Mouse (Mus musculus) heart, adult 9 months (tissue): ENCODE results near the gene Zc3h12c.

Experiments used
- DNase-seq, 2 experiments: peaks; one replicate each; pipeline ENCODE4 v3.0.0; 2022; ENCODE audit warnings: low spot score in 2 of 2

Zc3h12c gene

DNA sequence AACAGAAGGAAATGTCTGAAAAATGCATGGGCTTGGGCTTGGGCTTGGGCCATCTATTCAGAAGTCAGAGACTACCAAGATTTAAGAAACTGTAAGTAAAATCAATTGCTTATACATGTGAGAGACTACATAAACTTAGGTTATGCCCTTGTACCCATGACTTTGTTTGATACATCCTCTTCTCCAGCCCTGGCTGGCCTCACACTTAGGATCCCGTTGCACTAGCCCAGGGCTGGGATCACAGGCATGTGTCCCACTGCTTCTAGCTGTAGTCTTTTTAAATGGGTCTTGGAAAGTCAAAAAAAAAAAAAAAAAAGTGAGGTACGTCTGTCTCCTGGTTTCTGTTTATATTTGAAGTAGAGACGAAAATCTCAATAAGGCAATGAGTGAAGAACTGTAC is 1.3 kb downstream of the Zc3h12c start:
- no peak for DNase-seq

DNA sequence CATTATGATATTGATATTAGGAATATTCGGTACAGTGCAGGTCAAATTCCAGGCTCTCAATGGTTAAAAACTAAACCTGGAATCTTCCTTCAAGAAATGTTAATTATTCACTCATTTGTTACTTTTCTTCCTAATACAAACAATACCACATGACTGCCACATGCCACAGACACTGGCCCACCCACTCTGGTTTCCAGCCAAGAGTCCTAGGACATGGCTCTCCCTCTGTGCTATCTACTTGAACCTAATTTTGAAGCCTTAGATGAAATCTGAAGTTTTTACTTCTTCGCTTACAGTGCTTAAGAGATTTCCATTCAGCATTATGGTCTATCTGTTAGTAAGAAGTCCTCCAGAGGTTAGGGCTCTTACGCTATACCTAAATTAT is 2.7 kb downstream of the Zc3h12c start:
- no peak for DNase-seq

DNA sequence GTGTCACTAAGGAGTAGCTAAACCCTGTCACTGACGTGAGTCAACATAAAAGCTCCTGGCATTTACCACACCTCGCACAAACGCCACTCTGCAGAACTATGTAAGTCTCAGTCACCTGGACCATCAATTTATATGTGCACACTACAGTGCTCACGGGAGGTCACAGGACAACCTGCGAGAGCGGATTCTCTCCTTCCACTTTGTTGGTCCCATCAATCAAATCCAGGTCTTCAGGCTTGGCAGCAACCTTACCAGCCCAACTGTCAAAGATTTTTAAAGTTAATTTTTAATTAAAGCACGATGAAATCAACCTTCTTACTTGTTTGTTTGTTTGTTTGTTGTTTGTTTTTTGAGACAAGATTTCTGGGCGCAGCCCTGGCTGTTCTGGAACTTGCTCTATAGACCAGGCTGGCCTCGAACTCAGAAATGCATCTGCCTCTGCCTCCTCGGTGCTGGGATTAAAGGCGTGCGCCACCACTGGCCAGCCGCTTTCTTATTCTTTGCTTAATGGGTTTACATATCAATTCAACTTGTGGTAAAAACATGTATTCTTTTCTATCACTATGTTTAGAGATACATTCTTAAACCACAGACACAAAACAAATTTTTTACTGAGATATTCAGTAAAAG is 3.2 kb downstream of the Zc3h12c start:
- DNase-seq = no peak

DNA sequence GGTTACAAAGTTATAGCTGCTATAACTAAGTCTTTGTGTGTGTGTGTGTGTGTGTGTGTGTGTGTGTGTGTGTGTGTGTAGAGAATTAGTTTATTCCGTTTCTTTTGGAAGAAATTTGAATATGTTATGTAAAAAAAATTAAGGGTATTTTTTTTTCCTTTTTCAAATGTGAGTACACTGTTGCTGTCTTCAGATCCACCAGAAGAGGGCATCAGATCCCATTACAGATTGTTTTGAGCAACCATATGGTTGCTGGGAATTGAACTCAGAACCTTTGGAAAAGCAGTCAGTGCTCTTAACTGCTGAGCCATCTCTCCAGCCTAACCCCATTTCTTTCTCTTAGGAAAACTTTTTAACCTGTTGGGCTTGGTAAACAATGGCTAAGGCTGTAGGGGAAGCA is 7.9 kb downstream of the Zc3h12c start:
- DNase-seq = no peak

DNA sequence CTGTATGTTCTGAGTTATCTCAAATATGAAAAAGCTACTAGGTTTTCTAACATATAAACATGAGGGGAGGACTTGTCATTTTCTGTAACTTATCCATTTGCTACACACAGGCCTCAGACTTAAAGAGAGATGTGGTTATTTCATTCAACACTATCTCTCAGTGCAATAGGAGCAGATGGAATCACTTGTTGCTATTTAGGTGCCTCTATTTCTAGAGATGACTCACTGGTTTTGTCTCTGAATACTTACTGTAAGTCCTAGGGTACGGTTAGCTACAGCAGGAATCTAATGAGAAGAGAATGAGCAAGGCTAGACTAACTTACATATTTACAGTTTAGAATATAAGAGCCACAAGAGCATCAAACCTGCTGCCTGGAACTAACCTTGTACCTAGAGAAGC is 9.8 kb downstream of the Zc3h12c start:
- no peak for DNase-seq

DNA sequence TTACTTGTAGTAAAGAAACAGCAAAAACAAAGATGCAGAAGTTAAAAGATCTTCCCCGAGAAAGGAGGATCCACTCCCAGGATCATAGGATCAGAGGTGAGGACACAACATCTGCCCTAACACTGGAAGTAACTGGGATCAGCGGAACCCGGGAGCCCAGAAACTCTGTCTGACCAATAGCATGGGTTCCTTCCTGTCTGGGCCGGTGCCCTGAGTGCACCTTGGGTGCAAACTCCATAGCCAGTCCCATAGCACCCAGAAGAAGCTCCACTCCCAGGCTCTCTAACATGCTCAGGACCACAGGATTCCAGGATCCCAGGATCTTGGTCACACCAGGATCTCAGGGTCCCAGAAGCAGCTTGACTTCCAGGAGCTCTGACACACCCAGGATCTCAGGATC is 13.0 kb downstream of the Zc3h12c start:
- no peak for DNase-seq

DNA sequence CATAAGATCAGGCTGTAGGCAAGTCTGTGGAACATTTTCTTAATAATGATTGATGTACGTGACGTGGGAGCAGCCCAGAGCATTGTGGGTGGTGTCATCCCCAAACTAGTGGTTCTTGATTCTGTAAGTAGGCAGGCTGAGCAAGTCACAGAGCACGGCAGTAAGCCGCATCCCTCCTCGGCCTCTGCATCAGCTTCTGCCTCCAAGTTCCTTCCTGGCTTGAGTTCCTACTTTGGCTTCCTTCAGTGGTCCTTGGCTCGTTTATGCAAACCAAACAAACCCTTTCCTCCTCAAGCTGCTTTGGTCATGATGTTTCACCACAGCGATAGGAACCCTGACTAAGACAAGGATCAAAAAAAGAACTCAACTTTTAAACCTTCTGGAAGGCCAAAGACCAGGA is 14.1 kb downstream of the Zc3h12c start:
- DNase-seq = peak; percentile 27 to 28

DNA sequence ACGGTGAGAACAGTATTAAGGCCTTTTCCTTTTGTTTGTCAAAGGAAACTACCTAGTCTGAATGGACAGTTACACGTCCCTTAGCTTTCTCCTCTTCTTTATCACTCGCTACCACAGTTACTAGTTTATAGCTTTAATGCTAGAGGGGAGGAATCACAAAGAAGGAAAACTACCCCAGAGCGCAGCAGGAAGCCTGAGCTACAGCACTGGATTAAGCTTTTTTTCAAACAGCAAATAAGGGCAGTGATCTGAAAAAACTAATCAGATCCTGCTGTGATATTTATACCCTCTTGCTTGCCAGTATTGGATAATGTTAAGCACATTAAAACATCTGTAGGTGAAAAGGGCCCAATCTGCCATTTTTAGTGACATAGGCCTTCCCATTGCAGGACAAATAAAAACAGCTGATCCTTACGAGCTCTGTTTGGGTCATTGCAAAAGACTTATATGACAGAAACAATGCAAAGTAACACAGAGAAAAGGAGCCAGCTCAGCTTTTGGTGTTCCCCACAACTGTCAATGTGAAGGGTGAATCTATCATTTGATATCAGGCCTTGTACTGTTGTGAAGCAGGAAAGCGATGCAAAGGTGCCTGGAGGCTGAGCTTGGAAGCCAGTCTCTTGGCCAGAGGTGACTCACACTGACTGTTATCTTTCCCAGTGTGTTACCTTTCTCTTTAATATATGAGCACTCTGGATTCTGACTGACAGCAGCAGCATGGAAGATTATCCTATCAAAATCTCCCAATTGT is 16.1 kb downstream of the Zc3h12c start:
- no peak for DNase-seq

DNA sequence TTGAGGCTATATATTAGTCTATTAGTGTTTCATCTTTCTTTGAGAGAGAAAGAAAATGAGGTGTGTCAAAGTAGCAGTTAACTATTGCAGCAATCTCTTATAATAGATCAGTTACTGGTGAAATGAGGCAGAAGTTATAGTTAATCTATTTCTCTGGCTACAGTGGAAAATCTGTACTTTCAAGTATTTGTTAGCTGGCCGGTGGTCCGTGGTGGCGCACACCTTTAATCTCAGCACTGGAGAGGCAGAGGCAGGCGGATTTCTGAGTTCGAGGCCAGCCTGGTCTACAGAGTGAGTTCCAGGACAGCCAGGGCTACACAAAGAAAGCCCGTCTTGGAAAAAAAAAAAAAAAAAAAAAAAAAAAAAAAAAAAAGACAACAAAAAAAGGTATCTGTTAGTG is 18.6 kb downstream of the Zc3h12c start:
- no peak for DNase-seq

DNA sequence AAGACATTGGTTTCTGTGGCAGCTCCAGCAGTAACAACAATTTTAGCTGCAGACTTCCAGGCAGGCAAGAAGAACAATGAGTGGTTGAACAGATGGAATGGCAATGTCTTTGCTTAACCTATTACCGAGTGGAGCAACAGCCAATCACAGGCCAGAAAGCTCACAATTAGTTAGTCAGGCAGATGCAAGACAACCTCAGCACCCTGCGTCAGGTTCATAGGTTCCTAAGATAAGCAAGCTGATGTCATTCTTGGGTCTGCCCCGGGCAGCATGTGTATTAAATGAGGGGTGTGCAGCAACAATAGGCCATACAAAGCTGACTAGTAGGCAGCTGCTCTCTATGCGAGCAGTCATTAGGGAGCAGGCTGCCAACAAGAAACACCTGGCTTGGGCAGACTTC is 19.1 kb downstream of the Zc3h12c start:
- peak; percentile 33 to 66 for DNase-seq

DNA sequence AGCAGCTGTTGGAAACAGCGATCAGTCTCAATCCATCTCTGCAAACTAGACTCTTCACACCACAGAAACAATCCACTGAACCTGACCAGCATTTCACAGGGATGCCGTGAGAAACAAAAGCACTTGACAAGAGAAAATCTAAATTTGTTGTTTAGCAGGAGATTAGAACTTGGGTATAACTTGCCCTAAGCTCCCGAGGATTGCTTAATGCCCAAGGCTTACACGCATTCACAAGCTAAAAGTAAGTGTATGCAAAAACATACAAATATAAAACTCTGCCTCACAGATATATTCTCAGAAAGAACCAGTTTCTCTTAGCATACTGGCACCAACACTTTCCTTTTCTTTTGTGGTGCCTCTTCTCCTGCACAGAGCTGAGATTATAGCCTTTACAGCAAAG is 19.5 kb downstream of the Zc3h12c start:
- no peak for DNase-seq

DNA sequence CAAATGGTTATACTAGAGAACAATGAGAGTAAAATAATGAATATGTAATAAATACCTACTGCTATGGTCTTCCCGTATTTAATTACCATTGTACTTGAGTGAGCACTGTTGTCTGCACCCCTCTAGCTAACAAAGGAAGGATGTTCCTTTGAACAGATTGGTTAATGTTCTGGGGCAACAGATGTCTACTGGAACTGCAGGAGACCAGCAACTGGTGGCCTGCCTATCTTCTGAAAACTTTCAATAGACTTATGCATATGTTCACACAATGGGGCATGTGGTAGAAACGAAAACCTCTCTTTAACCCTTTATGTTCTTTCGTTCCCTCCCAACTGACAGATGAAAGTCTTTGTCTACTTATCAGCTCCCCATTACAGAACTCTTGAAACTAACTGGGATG is 20.1 kb downstream of the Zc3h12c start:
- no peak for DNase-seq

DNA sequence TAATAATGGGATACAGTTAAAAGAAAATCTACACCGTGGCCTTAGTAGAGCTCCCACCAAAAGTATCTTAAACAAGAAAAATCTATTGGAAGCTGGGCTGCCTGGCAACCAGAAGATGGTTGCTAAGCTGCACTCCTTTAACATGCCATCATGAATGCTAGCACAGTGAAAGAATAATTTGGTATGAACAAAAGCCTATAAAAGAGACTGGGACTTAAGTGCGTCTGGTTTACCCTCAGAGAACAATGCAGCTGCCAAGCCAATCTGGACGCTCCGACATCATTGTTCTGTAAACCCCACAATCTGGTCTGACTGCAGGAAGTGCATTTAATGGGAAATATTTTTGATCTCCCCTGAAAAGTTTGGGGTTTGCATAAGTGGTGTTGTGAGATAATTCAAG is 22.1 kb downstream of the Zc3h12c start:
- DNase-seq = no peak

DNA sequence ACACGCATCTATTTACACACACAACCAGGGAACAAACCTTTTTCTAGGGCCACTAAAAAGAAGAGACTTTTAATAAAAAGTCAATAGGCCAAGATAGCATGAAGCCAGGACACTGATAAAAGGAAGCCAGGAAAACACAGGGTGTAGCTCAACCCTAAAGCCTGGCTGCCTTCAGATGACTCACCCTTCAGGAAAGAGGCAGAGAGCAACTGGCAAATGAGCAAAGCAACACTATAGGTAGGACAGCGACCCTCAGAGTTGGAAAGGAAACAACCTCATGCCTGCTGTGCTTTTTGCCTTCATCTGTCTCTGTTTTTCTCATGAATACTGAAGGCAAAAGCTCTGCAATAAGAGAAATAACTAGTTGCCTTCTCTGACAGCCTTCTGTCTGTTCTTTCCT is 35.6 kb downstream of the Zc3h12c start:
- DNase-seq = no peak

DNA sequence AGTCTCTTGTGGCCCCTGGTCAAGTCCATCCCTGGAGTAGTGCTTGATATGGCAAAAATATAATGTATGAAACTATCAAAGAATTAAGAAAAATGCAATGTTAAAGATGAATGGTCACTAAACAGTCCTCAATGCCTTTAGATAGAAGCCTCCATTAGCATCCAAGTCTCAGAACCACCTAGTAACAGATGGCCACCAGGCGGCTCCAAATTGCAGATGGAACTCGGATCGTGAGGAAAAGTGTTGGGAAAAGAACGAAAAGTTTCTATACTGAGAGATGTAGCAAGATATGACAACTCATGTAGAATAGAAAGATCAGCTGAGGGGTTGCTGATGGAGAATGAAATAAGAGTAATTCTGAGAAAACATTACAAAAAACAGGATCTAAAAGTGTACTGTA is 38.0 kb downstream of the Zc3h12c start:
- no peak for DNase-seq

DNA sequence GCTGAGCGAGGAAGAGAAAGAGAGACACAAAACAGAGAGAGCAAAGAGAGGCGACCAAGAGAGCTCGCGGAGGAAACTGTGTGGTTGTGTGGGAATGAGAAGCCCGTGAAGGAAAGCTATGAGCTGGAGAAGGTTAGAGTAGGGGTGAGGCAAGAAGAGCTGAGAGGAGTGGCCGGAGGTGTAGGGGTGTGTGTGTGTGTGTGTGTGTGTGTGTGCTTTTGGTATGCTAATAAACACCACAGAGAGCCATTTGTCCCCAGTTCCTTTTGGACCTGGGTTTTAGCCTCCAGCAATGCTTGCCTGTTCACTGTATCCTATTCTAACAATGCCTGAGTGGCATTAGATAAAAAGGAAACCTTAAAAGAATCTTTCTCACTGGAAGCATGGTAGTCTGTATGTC is 43.1 kb downstream of the Zc3h12c start:
- no peak for DNase-seq

DNA sequence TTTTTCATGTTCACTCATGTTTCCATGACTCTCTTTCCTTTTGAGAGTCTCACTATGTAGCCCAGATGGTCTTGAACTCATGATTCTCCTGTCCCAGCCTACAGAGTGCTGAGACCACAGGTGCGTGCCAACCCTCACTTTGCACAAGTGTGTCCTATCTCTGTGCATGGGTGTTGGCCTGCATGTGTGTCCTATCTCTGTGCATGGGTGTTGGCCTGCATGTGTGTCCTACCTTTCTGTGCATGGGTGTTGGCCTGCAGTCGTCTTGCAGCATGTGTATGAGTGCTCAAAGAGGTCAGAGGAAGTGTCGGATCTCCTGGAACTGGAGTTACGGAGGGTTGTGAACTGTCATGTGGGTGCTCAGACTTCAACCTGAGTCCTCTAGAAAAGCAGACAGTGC is 49.2 kb downstream of the Zc3h12c start:
- DNase-seq = no peak

DNA sequence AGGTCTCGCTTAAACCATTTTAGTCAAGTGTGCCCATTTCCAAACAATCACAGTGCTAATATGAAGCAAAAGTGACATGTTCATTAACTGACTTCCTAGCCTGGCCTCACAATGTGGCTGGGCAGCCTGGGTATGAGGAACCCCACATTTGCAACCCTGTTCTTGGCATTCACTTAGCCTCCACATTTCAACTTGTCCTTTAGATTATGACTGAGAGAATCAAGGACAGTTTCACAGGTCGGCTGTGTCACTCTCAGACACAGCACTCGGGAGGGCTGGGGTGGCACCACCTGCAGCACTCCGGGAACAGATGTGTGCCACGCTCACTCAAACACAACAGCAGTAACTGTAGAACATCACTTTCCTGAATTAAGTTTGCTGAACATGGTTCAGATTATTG is 55.3 kb downstream of the Zc3h12c start:
- no peak for DNase-seq

DNA sequence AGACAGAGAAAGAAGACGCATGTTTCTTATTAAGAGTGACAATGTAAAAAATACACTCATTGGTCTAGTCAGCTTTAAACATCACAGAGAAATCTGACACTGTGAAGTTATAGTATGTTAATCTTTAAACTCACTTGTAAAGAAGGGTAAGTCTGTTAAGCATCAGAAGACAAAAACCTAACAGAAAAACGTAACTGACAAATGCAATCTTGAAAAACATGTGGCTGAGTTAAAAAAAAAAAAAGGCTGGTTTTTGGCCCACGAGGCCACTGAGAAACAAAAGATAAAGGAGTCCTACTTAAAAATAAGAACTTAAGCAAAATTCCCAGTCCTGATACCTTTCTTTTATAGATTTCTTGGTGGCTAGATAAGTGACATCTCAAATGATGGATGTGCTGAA is 57.6 kb downstream of the Zc3h12c start:
- no peak for DNase-seq

DNA sequence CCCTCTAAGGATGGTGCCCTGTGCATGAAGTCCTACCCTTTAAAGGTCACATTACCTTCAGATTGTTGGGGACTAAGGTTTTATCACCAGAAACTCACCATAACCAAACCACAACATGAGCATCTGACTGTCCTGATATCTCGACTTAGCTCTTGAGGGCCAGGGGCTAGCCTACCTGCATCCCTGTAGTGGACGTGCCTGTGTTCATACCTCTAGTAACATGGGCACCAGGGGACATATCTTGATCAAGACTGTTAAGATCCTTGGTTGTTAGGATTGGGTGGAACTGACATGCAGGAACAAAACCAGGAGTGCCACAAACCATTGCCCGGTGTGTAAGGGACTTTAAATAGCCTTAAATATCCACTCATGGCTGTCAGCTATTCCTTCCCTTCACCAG is 61.2 kb downstream of the Zc3h12c start:
- DNase-seq = no peak

DNA sequence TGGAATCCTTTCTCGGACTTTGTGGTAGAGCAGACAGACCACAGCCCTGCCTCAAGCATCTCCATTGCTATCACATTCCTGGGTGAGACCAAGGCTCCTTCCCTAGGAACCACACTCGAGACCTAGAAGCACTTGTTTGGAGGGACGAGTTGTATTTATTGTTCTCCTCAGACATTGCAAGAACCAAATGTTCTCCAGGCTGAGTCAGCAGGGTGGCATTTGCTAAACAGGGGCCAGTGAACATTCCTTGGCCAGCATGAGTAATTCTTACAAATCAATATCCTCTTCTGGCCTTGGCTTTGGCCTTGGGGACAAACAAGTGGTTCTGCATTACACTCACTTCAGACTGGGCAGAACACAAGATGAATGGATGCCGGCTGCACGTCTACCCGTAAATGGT is 62.9 kb downstream of the Zc3h12c start:
- no peak for DNase-seq

DNA sequence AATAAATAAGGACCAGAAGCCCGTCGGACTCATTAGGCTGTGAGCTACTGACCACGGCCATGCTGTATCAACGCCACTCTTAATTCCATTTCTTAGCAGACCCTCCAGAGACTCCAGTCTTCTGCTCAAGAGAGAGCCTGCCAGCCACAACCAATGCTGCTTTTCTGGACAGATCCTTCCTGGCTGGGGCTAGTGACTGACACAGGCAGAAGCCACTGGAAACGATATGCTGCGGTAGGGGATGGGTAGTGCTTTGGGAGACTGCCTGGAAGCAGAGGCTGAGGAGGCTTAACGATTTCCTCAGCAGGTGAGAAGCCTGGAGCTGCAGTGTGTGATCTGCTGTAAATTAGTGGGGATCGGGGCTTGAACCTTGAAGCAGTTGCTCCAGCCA is 64.2 kb downstream of the Zc3h12c start:
- DNase-seq = no peak

DNA sequence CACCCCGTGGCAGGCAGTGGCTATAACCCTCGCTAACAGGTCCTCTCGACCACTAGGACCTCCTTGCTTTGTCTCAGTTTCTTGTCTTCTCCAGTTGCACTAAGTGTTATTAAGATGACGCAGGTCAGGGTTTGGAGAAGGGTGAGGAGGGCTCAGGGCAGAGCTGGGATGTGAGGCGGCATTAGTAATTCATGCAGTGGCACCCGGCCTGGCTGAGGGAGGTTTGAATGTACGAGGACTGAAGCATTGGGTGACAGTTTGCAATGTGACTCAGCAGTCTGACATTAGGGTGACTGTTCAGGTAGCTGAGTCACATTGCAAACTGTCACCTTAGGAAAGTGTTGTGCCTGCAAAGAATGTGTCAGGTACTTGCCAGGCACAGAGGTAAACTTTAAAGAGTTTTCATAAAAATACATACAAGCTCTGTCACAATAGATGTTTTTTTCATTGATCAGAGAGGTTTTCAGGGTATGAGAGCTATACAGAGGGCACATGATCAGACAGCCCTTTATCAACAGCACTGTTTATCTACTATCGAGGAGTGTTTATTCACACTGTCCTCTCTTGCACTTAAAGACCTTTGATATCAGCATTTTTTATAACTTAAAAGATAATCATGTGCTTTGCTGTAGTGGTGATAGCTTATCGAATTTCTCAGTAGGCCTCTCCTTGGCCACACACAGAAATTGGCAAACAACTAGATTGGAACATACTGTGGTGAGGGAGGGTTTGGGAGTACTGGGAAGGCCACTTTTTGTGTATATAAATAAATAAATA is 64.7 kb downstream of the Zc3h12c start:
- no peak for DNase-seq
